ENCODE assay signal across 8 mouse cellular contexts in genomic region chr1:182283231-182283630, GRCm38 (mm10). TPM values are rescaled to one million over a fixed set of nuclear protein-coding genes. Genes with fewer than 3 reads are reported as not detected.
DNase-seq lines count a peak whose midpoint lies in the region; ATAC-seq and TF ChIP-seq lines count a peak whose summit lies in the region.

No protein-coding gene starts in this region.

- H3K27ac ChIP-seq in layer of hippocampus, adult 2 months, result no peak overlapping the region; the same call in 1 of the 2 replicates
- H3K27ac ChIP-seq in stomach, embryonic 15.5 days, result no peak overlapping the region

- H3K9ac ChIP-seq in stomach, embryonic 15.5 days, result no peak overlapping the region

- ATAC-seq in common myeloid progenitor, adult 5-6 weeks (replicated peaks; ENCODE audit: low read depth, poor library complexity, severe bottlenecking), result peak; percentile 54
- ATAC-seq in hematopoietic stem cell, adult 5-6 weeks (replicated peaks in 1 of 2; ENCODE audit: insufficient read depth in 1 of 2, low FRiP score in 2 of 2, low TSS enrichment in 1 of 2, low read depth in 1 of 2, poor library complexity in 2 of 2, severe bottlenecking in 2 of 2), result peak; percentile 12 to 37; a peak in 2 of 4 replicates
- ATAC-seq in stomach, embryonic 15.5 days (ENCODE audit: insufficient read depth, low FRiP score, low read depth), result no peak

- peak overlapping the region; percentile 67 for H3K4me2 ChIP-seq in stomach, embryonic 15.5 days

- WGBS in stomach, embryonic 15.5 days, result 36% methylated on average over 7 of the region's 7 CpGs

- H3K27me3 ChIP-seq in stomach, embryonic 15.5 days (replicated peaks), result no peaks in the 10 kb centered on the region

- TF ChIP-seq CTCF in layer of hippocampus, adult 2 months (conservative IDR thresholded peaks at IDR 0.05), result no peak

- H3K4me3 ChIP-seq in layer of hippocampus, adult 2 months, result peak overlapping the region; percentile 85
- H3K4me3 ChIP-seq in stomach, embryonic 15.5 days (replicated peaks), result peak overlapping the region; percentile 84; the same call in 1 of the 2 replicates

- no peak for DNase-seq in layer of hippocampus, adult 2 months (ENCODE audit: low spot score in 2 of 2)
- no peak for DNase-seq in layer of hippocampus, postnatal 14 days (ENCODE audit: low spot score in 2 of 2)
- peak; percentile 37 for DNase-seq in lung, postnatal 25 days (ENCODE audit: low spot score)
- DNase-seq in frontal cortex, postnatal 25 days (ENCODE audit: low spot score in 2 of 2), result no peak
- DNase-seq in gastrocnemius, postnatal 4 days (ENCODE audit: low spot score in 2 of 2), result no peak

- H3K9me3 ChIP-seq in stomach, embryonic 15.5 days, result no peaks in the 10 kb centered on the region

- H3K36me3 ChIP-seq in stomach, embryonic 15.5 days, result peaks cover 9% of the 10 kb centered on the region; the same call in 1 of the 2 replicates

- H3K4me1 ChIP-seq in stomach, embryonic 15.5 days, result peaks cover 15% of the 10 kb centered on the region

RNA-seq across cellular contexts. Expression of gene Degs1, which starts 0.6 kb away (rescaled TPM):
- total RNA-seq in layer of hippocampus, adult 2 months (2021), result 10 to 100 TPM; 62.9 to 65.3 TPM
- 10 to 100 TPM; 80.8 to 93.6 TPM for total RNA-seq in layer of hippocampus, postnatal 14 days (2021)
- total RNA-seq in common myeloid progenitor, adult 5-6 weeks (2017), result 20.6 and 27.1 TPM in 2 replicates
- 36.2 and 38.5 TPM in 2 replicates for total RNA-seq in hematopoietic stem cell, adult 5-6 weeks (2017)
- polyA plus RNA-seq in stomach, embryonic 15.5 days (2015; fragmentation: Nextera tagmentation; extraction: Ambion mirVana), result 139 and 147 TPM in 2 replicates
- total RNA-seq in gastrocnemius, postnatal 4 days (2021), result 10 to 100 TPM; 47.5 to 52.7 TPM

RNA-seq across cellular contexts. Expression of gene Fbxo28, which starts 58.2 kb away (rescaled TPM):
- total RNA-seq in layer of hippocampus, adult 2 months (2021), result 10 to 100 TPM; 46.3 to 46.7 TPM
- 10 to 100 TPM; 40.6 to 45.2 TPM for total RNA-seq in layer of hippocampus, postnatal 14 days (2021)
- 16.3 and 17.8 TPM in 2 replicates for total RNA-seq in common myeloid progenitor, adult 5-6 weeks (2017)
- 20.1 and 20.3 TPM in 2 replicates for total RNA-seq in hematopoietic stem cell, adult 5-6 weeks (2017)
- 15.3 and 15.9 TPM in 2 replicates for polyA plus RNA-seq in stomach, embryonic 15.5 days (2015; fragmentation: Nextera tagmentation; extraction: Ambion mirVana)
- 10 to 100 TPM; 21.1 to 25.4 TPM for total RNA-seq in gastrocnemius, postnatal 4 days (2021)
